Mouse (Mus musculus) cerebral cortex, adult 2 months (tissue): ENCODE data around the gene Gm6760.

ENCODE experiments used
- WGBS: fragments of 180-500 bp; shearing (Covaris S2); methylation state at CpG from one replicate; pipeline ENCODE4 v1.1.7; 2018; 5-methylcytosine and 5-hydroxymethylcytosine counted together

The Gm6760 gene

GRCm38 (mm10) chrX:64152098-64152497, at the start of gene Gm6760:
TSS of gene Gm6760 (minus strand) at chrX:64152198.
- WGBS: 93% methylated on average over 2 of the region's 2 CpGs

GRCm38 (mm10) chrX:64173248-64173647, 21.2 kb upstream of the Gm6760 start, which contains the start of gene 3830417A13Rik:
TSS of gene 3830417A13Rik (plus strand) at chrX:64173548.
- 95% methylated on average over 11 of the region's 11 CpGs for WGBS
